Mouse (Mus musculus) liver, embryonic 11.5 days (tissue): ENCODE measurements around the gene Mcrs1. TPM values are rescaled to one million over a fixed set of nuclear protein-coding genes. Genes with fewer than 3 reads are reported as not detected.
A peak's percentile ranks its signal among the peaks of the same experiment; 100 is the strongest.

ENCODE experiments used
- ATAC-seq: fragments of 200-750 bp; cut with Nextera tagmentation; replicated peaks from 2 replicates; pipeline ENCODE4 v1.8.0; 2017; ENCODE audit warnings: moderate number of reproducible peaks, mild to moderate bottlenecking, moderate TSS enrichment, moderate library complexity; ENCODE audit not compliant: low FRiP score
- DNase-seq: peaks from one replicate; pipeline ENCODE4 v3.0.0-alpha.2; 2017; ENCODE audit warnings: low spot score
- H3K27ac ChIP-seq: fragments of 300-500 bp; sonication (generic); 2 replicates; pipeline ENCODE4 v1.5.1; 2014; ENCODE audit warnings: mild to moderate bottlenecking, low read depth, low read length, control low read depth
- H3K27me3 ChIP-seq: fragments of 300-500 bp; sonication (generic); replicated peaks from 2 replicates; pipeline ENCODE4 v1.6.1; 2014; ENCODE audit warnings: low read length, mixed read lengths; ENCODE audit not compliant: control insufficient read depth, insufficient read depth
- H3K36me3 ChIP-seq: fragments of 300-500 bp; sonication (generic); 2 replicates; pipeline ENCODE4 v1.6.1; 2014; ENCODE audit warnings: mild to moderate bottlenecking, low read length, moderate library complexity, mixed read lengths; ENCODE audit not compliant: control insufficient read depth, insufficient read depth
- H3K4me1 ChIP-seq: fragments of 300-500 bp; sonication (generic); replicated peaks from 2 replicates; pipeline ENCODE4 v1.6.1; 2014; ENCODE audit warnings: low read length, mixed read lengths; ENCODE audit not compliant: control insufficient read depth, insufficient read depth
- H3K4me2 ChIP-seq: fragments of 300-500 bp; sonication (generic); 2 replicates; pipeline ENCODE4 v1.6.1; 2014; ENCODE audit warnings: mild to moderate bottlenecking, control low read depth, moderate library complexity
- H3K4me3 ChIP-seq: fragments of 300-500 bp; sonication (generic); 2 replicates; pipeline ENCODE4 v1.5.1; 2014; ENCODE audit warnings: low read depth, low read length, control low read depth
- H3K9ac ChIP-seq: fragments of 300-500 bp; sonication (generic); 2 replicates; pipeline ENCODE4 v1.6.1; 2014; ENCODE audit warnings: low read depth, low read length, control low read depth
- H3K9me3 ChIP-seq: fragments of 300-500 bp; sonication (generic); 2 replicates; pipeline ENCODE4 v1.6.1; 2016; ENCODE audit warnings: low read length, inconsistent platforms, mixed read lengths; ENCODE audit not compliant: control insufficient read depth
- WGBS: fragments of 180-500 bp; shearing (Covaris S2); extraction: QIAGEN DNeasy Blood & Tissue Kit; methylation state at CpG from one replicate; pipeline ENCODE4 v1.1.7; 2014; 5-methylcytosine and 5-hydroxymethylcytosine counted together
- polyA plus RNA-seq: library from polyadenylated mRNA; unstranded; fragments of >200 nt; fragmentation: Nextera tagmentation; extraction: Ambion mirVana; gene quantifications from 2 replicates; pipeline ENCODE4 v1.2.1, GENCODE M21; 2014

The Mcrs1 gene
- polyA plus RNA-seq, result 113 and 123 TPM in 2 replicates

GRCm38 (mm10) chr15:99251626-99252380 lies at the start of gene Mcrs1:
TSS of gene Mcrs1 (minus strand) at chr15:99251961.
- Histone ChIP-seq H3K27me3 (no peaks in the 10 kb centered on the region), H3K9ac (peak within 1 kb of the TSS; percentile 76), H3K4me1 (peaks cover 11% of the 10 kb centered on the region), H3K9me3 (no peaks in the 10 kb centered on the region), H3K4me2 (peak within 1 kb of the TSS; percentile 94), H3K4me3 (peak within 1 kb of the TSS; percentile 72), H3K36me3 (peaks cover 3% of the 10 kb centered on the region; the same call in 1 of the 2 replicates), H3K27ac (peak within 1 kb of the TSS; percentile 95)
- ATAC-seq (peak; percentile 90), DNase-seq (peak; percentile 89)
- WGBS, result under 1% methylated on average over 52 of the region's 52 CpGs

- Histone ChIP-seq H3K27me3 (no peaks in the 10 kb centered on the region), H3K9ac (no peak overlapping the region), H3K9me3 (no peaks in the 10 kb centered on the region), H3K4me1 (no peaks in the 10 kb centered on the region), H3K4me3 (peak overlapping the region; percentile 74; the same call in 1 of the 2 replicates), H3K4me2 (peak overlapping the region; percentile 80), H3K27ac (0 out of 2 replicates have a peak overlapping the region, but pooled peaks have one; percentile 82), H3K36me3 (no peaks in the 10 kb centered on the region)
- 44% methylated on average over 5 of the region's 5 CpGs for WGBS
- no peak for DNase-seq
- ATAC-seq, result no peak
Measured at GRCm38 (mm10) chr15:99296213-99296612, 44.5 kb upstream of the Mcrs1 start.

GRCm38 (mm10) chr15:99295484-99295981 lies 43.8 kb upstream of the Mcrs1 start, which contains the start of gene Fam186b:
TSS of gene Fam186b (minus strand) at chr15:99295888.
- no peaks in the 10 kb centered on the region for H3K9me3 ChIP-seq
- peak within 1 kb of the TSS; percentile 82 for H3K27ac ChIP-seq
- H3K36me3 ChIP-seq, result no peaks in the 10 kb centered on the region
- H3K9ac ChIP-seq, result peak within 1 kb of the TSS; percentile 75
- ATAC-seq, result no peak
- H3K4me2 ChIP-seq, result peak within 1 kb of the TSS; percentile 80
- H3K4me1 ChIP-seq, result no peaks in the 10 kb centered on the region
- DNase-seq, result peak; percentile 52
- 5% methylated on average over 16 of the region's 17 CpGs for WGBS
- no peaks in the 10 kb centered on the region for H3K27me3 ChIP-seq
- peak within 1 kb of the TSS; percentile 74 for H3K4me3 ChIP-seq

- Histone ChIP-seq H3K4me1 (no peaks in the 10 kb centered on the region), H3K4me2 (peak within 1 kb of the TSS; percentile 80), H3K27ac (peak within 1 kb of the TSS; percentile 82), H3K27me3 (no peaks in the 10 kb centered on the region), H3K4me3 (peak within 1 kb of the TSS; percentile 74), H3K36me3 (no peaks in the 10 kb centered on the region), H3K9ac (peak within 1 kb of the TSS; percentile 75), H3K9me3 (no peaks in the 10 kb centered on the region)
- WGBS, result 1% methylated on average over 59 of the region's 64 CpGs
- peak; percentile 96 for ATAC-seq
- peak; percentile 92 for DNase-seq
Measured at GRCm38 (mm10) chr15:99294813-99295374, 43.1 kb upstream of the Mcrs1 start, which contains the start of gene Prpf40b. TSS of gene Prpf40b (plus strand) at chr15:99295087.

- Histone ChIP-seq H3K9me3 (no peaks in the 10 kb centered on the region), H3K27me3 (no peaks in the 10 kb centered on the region), H3K36me3 (no peaks in the 10 kb centered on the region), H3K4me1 (no peaks in the 10 kb centered on the region), H3K4me3 (peak overlapping the region; percentile 74), H3K4me2 (peak overlapping the region; percentile 80), H3K27ac (no peak overlapping the region), H3K9ac (peak overlapping the region; percentile 75)
- DNase-seq (no peak), ATAC-seq (no peak)
- WGBS, result 16% methylated on average over 16 of the region's 16 CpGs
Measured at GRCm38 (mm10) chr15:99294287-99294686, 42.5 kb upstream of the Mcrs1 start.

- no peak overlapping the region for H3K4me3 ChIP-seq
- no peaks in the 10 kb centered on the region for H3K36me3 ChIP-seq
- no peak overlapping the region for H3K9ac ChIP-seq
- WGBS, result 78% methylated on average over 11 of the region's 11 CpGs
- DNase-seq, result no peak
- H3K27me3 ChIP-seq, result no peaks in the 10 kb centered on the region
- H3K27ac ChIP-seq, result no peak overlapping the region
- H3K4me2 ChIP-seq, result no peak overlapping the region
- H3K9me3 ChIP-seq, result no peaks in the 10 kb centered on the region
- no peak for ATAC-seq
- H3K4me1 ChIP-seq, result 0 out of 2 replicates have a peak, but pooled peaks cover under 1% of the 10 kb centered on the region
Measured at GRCm38 (mm10) chr15:99290586-99290985, 38.8 kb upstream of the Mcrs1 start.

- no peak overlapping the region for H3K27ac ChIP-seq
- no peak overlapping the region for H3K9ac ChIP-seq
- no peaks in the 10 kb centered on the region for H3K27me3 ChIP-seq
- peak overlapping the region; percentile 48; the same call in 1 of the 2 replicates for H3K4me2 ChIP-seq
- DNase-seq, result peak; percentile 45
- 44% methylated on average over 8 of the region's 8 CpGs for WGBS
- no peaks in the 10 kb centered on the region for H3K9me3 ChIP-seq
- peaks cover 18% of the 10 kb centered on the region for H3K4me1 ChIP-seq
- H3K4me3 ChIP-seq, result no peak overlapping the region
- peak; percentile 82 for ATAC-seq
- H3K36me3 ChIP-seq, result no peaks in the 10 kb centered on the region
Measured at GRCm38 (mm10) chr15:99285189-99285535, 33.4 kb upstream of the Mcrs1 start.

GRCm38 (mm10) chr15:99284527-99285188 lies 32.9 kb upstream of the Mcrs1 start:
- no peak overlapping the region for H3K9ac ChIP-seq
- H3K4me1 ChIP-seq, result peaks cover 18% of the 10 kb centered on the region
- H3K27ac ChIP-seq, result no peak overlapping the region
- H3K4me2 ChIP-seq, result peak overlapping the region; percentile 48
- 0 out of 2 replicates have a peak, but pooled peaks cover 3% of the 10 kb centered on the region for H3K27me3 ChIP-seq
- DNase-seq, result peak; percentile 67
- H3K36me3 ChIP-seq, result no peaks in the 10 kb centered on the region
- no peak overlapping the region for H3K4me3 ChIP-seq
- peak; percentile 75 for ATAC-seq
- no peaks in the 10 kb centered on the region for H3K9me3 ChIP-seq
- WGBS, result 23% methylated on average over 14 of the region's 14 CpGs
